Mouse (Mus musculus): ENCODE measurements around the gene Ap1b1. TPM values are rescaled to one million over a fixed set of nuclear protein-coding genes. Genes with fewer than 3 reads are reported as not detected.
"Not testable (repeated sequence)": the region's sequence is repeated elsewhere in the genome, so short reads cannot be mapped to it uniquely, and the experiment has no call there.

Gene Ap1b1
- polyA plus RNA-seq, 1 experiment, result 185 TPM

GRCm38 (mm10) chr11:5065056-5065821 lies 78.6 kb downstream of the Ap1b1 start, which contains the start of gene Gas2l1:
Gene Gas2l1, minus strand, starts transcription at chr11:5065327.
- TF ChIP-seq CTCF (IDR thresholded peaks at IDR 0.05; ENCODE audit: low read depth, low read length) (peak; percentile 76), POLR2A (IDR thresholded peaks at IDR 0.05; ENCODE audit: borderline replicate concordance, low read depth, low read length) (no peak)
- H3K4me1 ChIP-seq (ENCODE audit: control insufficient read depth, insufficient read depth, low read length), result peaks cover 19% of the 10 kb centered on the region
- peak within 1 kb of the TSS; percentile 61 for H3K27ac ChIP-seq (ENCODE audit: insufficient read depth, low read depth, low read length)
- H3K4me3 ChIP-seq (ENCODE audit: insufficient read depth, low read length), result peak within 1 kb of the TSS; percentile 66

GRCm38 (mm10) chr11:5067063-5067462 lies 80.4 kb downstream of the Ap1b1 start:
- Histone ChIP-seq H3K4me1 (ENCODE audit: control insufficient read depth, insufficient read depth, low read length) (peaks cover 16% of the 10 kb centered on the region), H3K4me3 (ENCODE audit: insufficient read depth, low read length) (no peak overlapping the region), H3K27ac (ENCODE audit: insufficient read depth, low read depth, low read length) (no peak overlapping the region)
- no peak for TF ChIP-seq POLR2A (IDR thresholded peaks at IDR 0.05; ENCODE audit: borderline replicate concordance, low read depth, low read length)
- TF ChIP-seq CTCF (IDR thresholded peaks at IDR 0.05; ENCODE audit: low read depth, low read length), result no peak

- Histone ChIP-seq H3K27ac (ENCODE audit: insufficient read depth, low read depth, low read length) (no peak overlapping the region), H3K4me3 (ENCODE audit: insufficient read depth, low read length) (no peak overlapping the region), H3K4me1 (ENCODE audit: control insufficient read depth, insufficient read depth, low read length) (peaks cover 7% of the 10 kb centered on the region; the same call in 1 of the 2 replicates)
- no peak for TF ChIP-seq CTCF (IDR thresholded peaks at IDR 0.05; ENCODE audit: low read depth, low read length)
- no peak for TF ChIP-seq POLR2A (IDR thresholded peaks at IDR 0.05; ENCODE audit: borderline replicate concordance, low read depth, low read length)
These were observed 81.7 kb downstream of the Ap1b1 start for GRCm38 (mm10) chr11:5068126-5068971.

GRCm38 (mm10) chr11:5074882-5075281 lies 88.3 kb downstream of the Ap1b1 start:
- H3K4me1 ChIP-seq (ENCODE audit: control insufficient read depth, insufficient read depth, low read length), result no peaks in the 10 kb centered on the region
- H3K27ac ChIP-seq (ENCODE audit: insufficient read depth, low read depth, low read length), result no peak overlapping the region
- H3K4me3 ChIP-seq (ENCODE audit: insufficient read depth, low read length), result no peak overlapping the region
- TF ChIP-seq POLR2A (IDR thresholded peaks at IDR 0.05; ENCODE audit: borderline replicate concordance, low read depth, low read length), result no peak
- no peak; the same call in 1 of the 2 replicates for TF ChIP-seq CTCF (IDR thresholded peaks at IDR 0.05; ENCODE audit: low read depth, low read length)

- TF ChIP-seq CTCF (IDR thresholded peaks at IDR 0.05; ENCODE audit: low read depth, low read length) (no peak), POLR2A (IDR thresholded peaks at IDR 0.05; ENCODE audit: borderline replicate concordance, low read depth, low read length) (no peak)
- Histone ChIP-seq H3K4me3 (ENCODE audit: insufficient read depth, low read length) (no peak overlapping the region), H3K27ac (ENCODE audit: insufficient read depth, low read depth, low read length) (no peak overlapping the region), H3K4me1 (ENCODE audit: control insufficient read depth, insufficient read depth, low read length) (no peaks in the 10 kb centered on the region)
These were observed 89.1 kb downstream of the Ap1b1 start for GRCm38 (mm10) chr11:5075760-5076159.

GRCm38 (mm10) chr11:5076843-5077242 lies 90.2 kb downstream of the Ap1b1 start:
- H3K4me1 ChIP-seq (ENCODE audit: control insufficient read depth, insufficient read depth, low read length); H3K4me3 ChIP-seq (ENCODE audit: insufficient read depth, low read length); H3K27ac ChIP-seq (ENCODE audit: insufficient read depth, low read depth, low read length): not testable (repeated sequence)

GRCm38 (mm10) chr11:5089147-5089546 lies 102.5 kb downstream of the Ap1b1 start:
- Histone ChIP-seq H3K4me1 (ENCODE audit: control insufficient read depth, insufficient read depth, low read length) (no peaks in the 10 kb centered on the region), H3K27ac (ENCODE audit: insufficient read depth, low read depth, low read length) (no peak overlapping the region), H3K4me3 (ENCODE audit: insufficient read depth, low read length) (no peak overlapping the region)
- TF ChIP-seq CTCF (IDR thresholded peaks at IDR 0.05; ENCODE audit: low read depth, low read length) (no peak), POLR2A (IDR thresholded peaks at IDR 0.05; ENCODE audit: borderline replicate concordance, low read depth, low read length) (no peak)

- Histone ChIP-seq H3K4me1 (ENCODE audit: control insufficient read depth, insufficient read depth, low read length) (peaks cover 6% of the 10 kb centered on the region), H3K4me3 (ENCODE audit: insufficient read depth, low read length) (no peak overlapping the region), H3K27ac (ENCODE audit: insufficient read depth, low read depth, low read length) (no peak overlapping the region)
- no peak for TF ChIP-seq CTCF (IDR thresholded peaks at IDR 0.05; ENCODE audit: low read depth, low read length)
- no peak for TF ChIP-seq POLR2A (IDR thresholded peaks at IDR 0.05; ENCODE audit: borderline replicate concordance, low read depth, low read length)
These were observed 105.1 kb downstream of the Ap1b1 start for GRCm38 (mm10) chr11:5091706-5092105.

Other genes starting within 250 kb of the Ap1b1 start
- gene Cabp7, start 240.0 kb upstream of the Ap1b1 start, polyA plus RNA-seq (2012; ENCODE audit: insufficient read depth, insufficient read length, missing spikeins), result not detected in 2 replicates
- gene Nf2, start 137.3 kb upstream of the Ap1b1 start, polyA plus RNA-seq (2012; ENCODE audit: insufficient read depth, insufficient read length, missing spikeins), result 76.7 and 76.8 TPM in 2 replicates
- 7.7 TPM in 2 replicates for gene Nipsnap1, start 112.9 kb upstream of the Ap1b1 start, polyA plus RNA-seq (2012; ENCODE audit: insufficient read depth, insufficient read length, missing spikeins)
- 23.0 and 23.3 TPM in 2 replicates for gene Thoc5, start 91.5 kb upstream of the Ap1b1 start, polyA plus RNA-seq (2012; ENCODE audit: insufficient read depth, insufficient read length, missing spikeins)
- gene Nefh, start 38.8 kb upstream of the Ap1b1 start, polyA plus RNA-seq (2012; ENCODE audit: insufficient read depth, insufficient read length, missing spikeins), result not detected in 2 replicates
- gene Rasl10a, start 71.3 kb downstream of the Ap1b1 start, polyA plus RNA-seq (2012; ENCODE audit: insufficient read depth, insufficient read length, missing spikeins), result not detected in 2 replicates
- 42.0 and 44.9 TPM in 2 replicates for gene Gas2l1, start 78.5 kb downstream of the Ap1b1 start, polyA plus RNA-seq (2012; ENCODE audit: insufficient read depth, insufficient read length, missing spikeins)
- 15.0 and 20.6 TPM in 2 replicates for gene Rhbdd3, start 112.1 kb downstream of the Ap1b1 start, polyA plus RNA-seq (2012; ENCODE audit: insufficient read depth, insufficient read length, missing spikeins)
- gene Ewsr1, start 112.4 kb downstream of the Ap1b1 start, polyA plus RNA-seq (2012; ENCODE audit: insufficient read depth, insufficient read length, missing spikeins), result 433 and 488 TPM in 2 replicates
- not detected in 2 replicates for gene Emid1, start 165.4 kb downstream of the Ap1b1 start, polyA plus RNA-seq (2012; ENCODE audit: insufficient read depth, insufficient read length, missing spikeins)

All from bone marrow macrophage, adult 2 months (primary cell).